Mouse (Mus musculus): Measurements from ENCODE around the gene Fbxw8. TPM values are rescaled to one million over a fixed set of nuclear protein-coding genes. Genes with fewer than 3 reads are reported as not detected.

Gene Fbxw8
- polyA plus RNA-seq, 1 experiment from 2014 or later, result 41.4 TPM

GRCm38 (mm10) chr5:118172078-118172723 lies 16.9 kb upstream of the Fbxw8 start:
- Histone ChIP-seq H3K4me1 (peaks cover 28% of the 10 kb centered on the region), H3K9me3 (peaks cover 4% of the 10 kb centered on the region; the same call in 1 of the 2 replicates), H3K27ac (replicated peaks) (no peak overlapping the region), H3K4me3 (peak overlapping the region; percentile 25), H3K36me3 (no peaks in the 10 kb centered on the region), H3K9ac (replicated peaks) (peak overlapping the region; percentile 32; the same call in 1 of the 2 replicates), H3K27me3 (peaks cover 83% of the 10 kb centered on the region), H3K4me2 (replicated peaks) (peak overlapping the region; percentile 32)
- no peak for ATAC-seq (ENCODE audit: low FRiP score, low read depth)
- WGBS, result 1% methylated on average over 27 of the region's 27 CpGs

- under 1% methylated on average over 36 of the region's 36 CpGs for WGBS
- H3K9ac ChIP-seq (replicated peaks), result peak overlapping the region; percentile 32; the same call in 1 of the 2 replicates
- H3K4me2 ChIP-seq (replicated peaks), result peak overlapping the region; percentile 32
- H3K27me3 ChIP-seq, result peaks cover 88% of the 10 kb centered on the region
- no peak overlapping the region for H3K27ac ChIP-seq (replicated peaks)
- no peak for ATAC-seq (ENCODE audit: low FRiP score, low read depth)
- H3K36me3 ChIP-seq, result no peaks in the 10 kb centered on the region
- peak overlapping the region; percentile 25 for H3K4me3 ChIP-seq
- peaks cover 4% of the 10 kb centered on the region; the same call in 1 of the 2 replicates for H3K9me3 ChIP-seq
- peaks cover 28% of the 10 kb centered on the region for H3K4me1 ChIP-seq
Measured at GRCm38 (mm10) chr5:118171665-118172064, 16.4 kb upstream of the Fbxw8 start.

DNA sequence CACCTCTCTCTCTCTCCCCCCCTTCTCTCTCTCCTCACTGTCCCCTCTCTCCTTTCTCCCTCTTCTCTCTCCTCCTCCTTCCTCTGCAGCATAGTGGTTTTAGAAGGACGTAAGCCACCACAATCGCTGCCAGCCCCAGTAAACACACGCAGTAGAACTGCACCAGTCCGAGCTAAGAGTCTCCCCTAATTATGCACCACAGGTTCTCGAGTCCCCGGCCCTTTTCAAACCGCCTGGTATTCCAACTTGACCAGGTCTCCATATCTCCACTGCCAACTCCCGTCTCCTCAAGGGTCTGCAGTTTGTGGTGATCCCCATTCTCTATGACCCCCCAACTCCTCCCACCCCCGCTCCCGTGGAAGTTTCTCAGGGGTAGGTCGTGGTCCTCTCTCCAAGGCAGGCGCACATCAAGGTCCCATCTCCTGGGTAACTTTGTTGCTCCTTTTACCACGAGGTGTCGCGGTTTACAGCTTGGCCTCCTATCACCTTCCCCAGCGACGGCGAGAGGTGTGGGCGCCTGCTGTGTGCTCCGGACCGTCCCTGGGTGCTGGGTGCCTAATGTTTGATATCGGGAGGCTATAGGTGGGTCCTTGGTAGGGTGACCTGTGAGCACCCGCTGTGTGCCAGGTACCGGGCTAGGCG lies 15.7 kb upstream of the Fbxw8 start:
- Histone ChIP-seq H3K4me3 (peak overlapping the region; percentile 25), H3K9me3 (peaks cover 4% of the 10 kb centered on the region; the same call in 1 of the 2 replicates), H3K27me3 (peaks cover 95% of the 10 kb centered on the region), H3K4me2 (replicated peaks) (peak overlapping the region; percentile 32), H3K9ac (replicated peaks) (no peak overlapping the region), H3K36me3 (no peaks in the 10 kb centered on the region), H3K27ac (replicated peaks) (no peak overlapping the region), H3K4me1 (peaks cover 28% of the 10 kb centered on the region)
- ATAC-seq (ENCODE audit: low FRiP score, low read depth), result no peak
- WGBS, result under 1% methylated on average over 25 of the region's 25 CpGs

DNA sequence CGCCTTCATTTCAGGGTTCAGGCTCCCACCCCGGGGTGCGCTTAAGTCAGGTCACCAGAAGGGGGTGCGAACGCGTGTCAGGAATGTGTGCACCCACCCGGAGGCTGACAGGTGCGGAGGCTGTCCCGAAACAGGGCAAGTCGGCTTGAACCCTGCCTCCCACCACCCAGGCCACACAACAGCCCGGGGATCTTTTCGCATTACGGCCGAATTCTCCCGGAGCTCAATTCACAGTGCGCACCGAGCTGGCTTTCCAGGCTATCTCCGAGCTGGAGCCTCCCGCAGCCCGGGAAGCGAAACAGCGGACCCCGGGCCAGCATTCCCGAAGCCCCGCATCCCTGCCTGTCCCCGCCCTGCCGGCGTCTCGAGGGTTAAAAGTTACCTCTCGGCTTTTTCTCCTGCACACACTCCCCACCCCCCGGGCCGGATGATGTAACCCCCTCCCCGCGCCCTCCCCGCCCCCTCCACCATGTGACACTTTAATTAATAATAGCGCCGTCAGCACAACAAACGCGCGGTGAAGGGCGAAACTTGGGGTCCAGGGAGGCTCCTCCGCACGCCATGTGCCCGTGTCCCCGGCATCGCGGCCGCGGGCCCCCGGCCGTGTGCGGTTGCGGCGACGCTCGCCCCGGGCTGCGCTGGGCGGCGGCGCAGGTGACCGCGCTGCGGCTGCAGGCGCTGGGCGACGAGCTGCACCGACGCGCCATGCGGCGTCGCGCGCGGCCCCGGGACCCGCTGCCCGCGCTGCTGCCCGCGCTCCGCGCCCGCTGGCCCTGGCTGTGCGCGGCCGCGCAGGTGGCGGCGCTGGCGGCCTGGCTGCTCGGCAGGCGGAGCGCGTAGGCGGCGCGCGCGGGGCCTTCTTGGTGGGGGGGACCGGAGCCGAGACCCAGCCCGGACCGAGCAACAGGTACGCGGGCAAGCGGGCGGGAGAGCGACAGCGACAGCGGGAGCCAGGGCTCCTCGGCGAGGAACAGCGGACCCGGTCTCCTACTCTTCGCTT lies 14.3 kb upstream of the Fbxw8 start:
- under 1% methylated on average over 85 of the region's 117 CpGs for WGBS
- Histone ChIP-seq H3K9ac (replicated peaks) (peak overlapping the region; percentile 51; the same call in 1 of the 2 replicates), H3K36me3 (no peaks in the 10 kb centered on the region), H3K4me1 (peaks cover 24% of the 10 kb centered on the region), H3K9me3 (no peaks in the 10 kb centered on the region), H3K4me3 (peak overlapping the region; percentile 54), H3K4me2 (replicated peaks) (peak overlapping the region; percentile 86), H3K27ac (replicated peaks) (no peak overlapping the region), H3K27me3 (peaks cover 92% of the 10 kb centered on the region)
- no peak for ATAC-seq (ENCODE audit: low FRiP score, low read depth)

GRCm38 (mm10) chr5:118167561-118167995 lies 12.3 kb upstream of the Fbxw8 start:
- H3K36me3 ChIP-seq, result no peaks in the 10 kb centered on the region
- H3K4me1 ChIP-seq, result peaks cover 19% of the 10 kb centered on the region
- no peak overlapping the region for H3K4me2 ChIP-seq (replicated peaks)
- no peak overlapping the region for H3K9ac ChIP-seq (replicated peaks)
- H3K27ac ChIP-seq (replicated peaks), result no peak overlapping the region
- ATAC-seq (ENCODE audit: low FRiP score, low read depth), result no peak
- H3K4me3 ChIP-seq, result no peak overlapping the region
- H3K27me3 ChIP-seq, result peaks cover 89% of the 10 kb centered on the region
- H3K9me3 ChIP-seq, result no peaks in the 10 kb centered on the region
- 65% methylated on average over 8 of the region's 8 CpGs for WGBS

- Histone ChIP-seq H3K4me1 (peaks cover 8% of the 10 kb centered on the region), H3K9me3 (no peaks in the 10 kb centered on the region), H3K9ac (replicated peaks) (no peak overlapping the region), H3K27me3 (peaks cover 89% of the 10 kb centered on the region), H3K4me3 (no peak overlapping the region), H3K36me3 (no peaks in the 10 kb centered on the region), H3K27ac (replicated peaks) (no peak overlapping the region), H3K4me2 (replicated peaks) (no peak overlapping the region)
- no peak for ATAC-seq (ENCODE audit: low FRiP score, low read depth)
Measured at GRCm38 (mm10) chr5:118165462-118165861, 10.2 kb upstream of the Fbxw8 start.

- no peak within 1 kb of the TSS for H3K27ac ChIP-seq (replicated peaks)
- WGBS, result 75% methylated on average over 12 of the region's 12 CpGs
- H3K9me3 ChIP-seq, result no peaks in the 10 kb centered on the region
- H3K36me3 ChIP-seq, result no peaks in the 10 kb centered on the region
- H3K9ac ChIP-seq (replicated peaks), result no peak within 1 kb of the TSS
- H3K4me2 ChIP-seq (replicated peaks), result no peak within 1 kb of the TSS
- peaks cover 84% of the 10 kb centered on the region for H3K27me3 ChIP-seq
- peaks cover 7% of the 10 kb centered on the region for H3K4me1 ChIP-seq
- H3K4me3 ChIP-seq, result no peak within 1 kb of the TSS
- ATAC-seq (ENCODE audit: low FRiP score, low read depth), result no peak
Measured at GRCm38 (mm10) chr5:118164581-118164980, 9.3 kb upstream of the Fbxw8 start, which contains the start of gene Hrk. Hrk (plus strand) TSS chr5:118164648.

DNA sequence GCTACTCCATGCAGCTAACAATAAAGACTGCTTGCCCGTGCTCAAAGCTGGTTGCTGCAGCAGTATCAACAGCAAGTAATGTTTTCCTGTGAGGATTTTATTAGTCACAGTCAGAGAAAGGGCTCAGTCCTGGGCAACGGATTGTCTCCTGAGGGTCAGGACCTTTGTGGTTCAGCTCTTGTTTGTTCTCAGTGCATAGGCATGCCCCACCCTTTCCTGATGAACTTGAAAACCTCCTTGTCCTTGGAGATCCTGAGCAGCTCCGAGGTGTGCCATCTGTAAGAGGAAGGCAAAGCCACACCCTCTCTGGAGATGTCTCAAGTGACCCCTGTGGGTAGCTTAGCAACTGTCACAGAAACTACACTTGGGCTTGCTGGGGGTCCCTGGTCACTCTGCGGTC lies 5.4 kb upstream of the Fbxw8 start:
- H3K27ac ChIP-seq (replicated peaks), result no peak overlapping the region
- no peaks in the 10 kb centered on the region for H3K9me3 ChIP-seq
- no peak overlapping the region for H3K9ac ChIP-seq (replicated peaks)
- no peaks in the 10 kb centered on the region for H3K36me3 ChIP-seq
- ATAC-seq (ENCODE audit: low FRiP score, low read depth), result no peak
- H3K27me3 ChIP-seq, result peaks cover 63% of the 10 kb centered on the region
- H3K4me1 ChIP-seq, result 0 out of 2 replicates have a peak, but pooled peaks cover under 1% of the 10 kb centered on the region
- no peak overlapping the region for H3K4me2 ChIP-seq (replicated peaks)
- no peak overlapping the region for H3K4me3 ChIP-seq
- WGBS, result 41% methylated on average over 4 of the region's 4 CpGs

- ATAC-seq (ENCODE audit: low FRiP score, low read depth), result no peak
- Histone ChIP-seq H3K27me3 (peaks cover 37% of the 10 kb centered on the region), H3K9ac (replicated peaks) (no peak overlapping the region), H3K36me3 (0 out of 2 replicates have a peak, but pooled peaks cover 4% of the 10 kb centered on the region), H3K4me3 (no peak overlapping the region), H3K4me2 (replicated peaks) (no peak overlapping the region), H3K4me1 (peaks cover 17% of the 10 kb centered on the region), H3K9me3 (no peaks in the 10 kb centered on the region), H3K27ac (replicated peaks) (no peak overlapping the region)
- 61% methylated on average over 4 of the region's 4 CpGs for WGBS
Measured at GRCm38 (mm10) chr5:118156976-118157375, 1.7 kb upstream of the Fbxw8 start.

DNA sequence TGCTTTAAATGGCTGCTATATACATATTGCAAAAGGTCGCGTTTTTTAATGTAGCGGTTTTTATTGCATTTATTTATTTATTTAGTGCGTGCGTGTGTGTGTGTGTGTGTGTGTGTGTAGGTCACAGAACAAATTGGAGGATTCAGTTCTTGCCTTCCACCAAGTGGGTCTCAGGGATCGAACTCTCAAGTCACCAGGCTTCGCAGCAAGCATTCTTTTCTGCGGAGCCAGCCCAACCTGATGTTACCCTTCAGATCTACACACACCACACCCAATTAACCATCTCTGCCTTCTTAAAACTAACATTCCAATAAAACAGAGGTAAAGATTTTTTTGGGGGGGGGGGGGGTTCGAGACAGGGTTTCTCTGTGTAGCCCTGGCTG lies 292 bp upstream of the Fbxw8 start:
- Histone ChIP-seq H3K27me3 (peaks cover 23% of the 10 kb centered on the region), H3K36me3 (peaks cover 14% of the 10 kb centered on the region; the same call in 1 of the 2 replicates), H3K9me3 (no peaks in the 10 kb centered on the region), H3K4me1 (peaks cover 17% of the 10 kb centered on the region), H3K4me2 (replicated peaks) (peak overlapping the region; percentile 85), H3K9ac (replicated peaks) (peak overlapping the region; percentile 95), H3K27ac (replicated peaks) (no peak overlapping the region), H3K4me3 (peak overlapping the region; percentile 97)
- 24% methylated on average over 9 of the region's 9 CpGs for WGBS
- peak; percentile 38; the same call in 1 of the 2 replicates for ATAC-seq (ENCODE audit: low FRiP score, low read depth)

DNA sequence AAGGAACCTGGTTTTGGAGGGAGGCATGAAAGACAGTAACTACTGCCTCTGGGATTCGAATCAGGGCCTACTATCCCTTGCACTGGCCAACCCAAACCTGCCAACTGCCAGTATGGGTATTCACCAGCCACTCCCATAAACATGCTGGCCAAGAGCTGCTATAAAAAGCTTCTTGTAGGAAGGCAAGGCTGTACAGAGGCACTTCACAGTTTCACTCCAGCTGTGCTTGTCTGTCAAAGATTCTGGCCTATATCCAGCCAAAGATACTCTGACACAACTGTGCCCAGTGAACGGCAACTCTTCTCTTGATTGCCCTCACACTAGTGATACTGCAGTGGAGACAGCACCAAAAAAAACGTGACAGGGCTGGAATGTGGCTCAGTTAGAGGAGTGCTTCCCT lies 5.6 kb downstream of the Fbxw8 start:
- 82% methylated on average over 3 of the region's 3 CpGs for WGBS

More for the DNA sequence above, 5.6 kb downstream of the Fbxw8 start:
- H3K4me1 ChIP-seq, result peaks cover 23% of the 10 kb centered on the region
- no peak overlapping the region for H3K4me3 ChIP-seq
- H3K27ac ChIP-seq (replicated peaks), result no peak overlapping the region
- no peaks in the 10 kb centered on the region for H3K27me3 ChIP-seq
- no peaks in the 10 kb centered on the region for H3K9me3 ChIP-seq
- H3K9ac ChIP-seq (replicated peaks), result no peak overlapping the region
- H3K36me3 ChIP-seq, result peaks cover 14% of the 10 kb centered on the region
- ATAC-seq (ENCODE audit: low FRiP score, low read depth), result no peak
- H3K4me2 ChIP-seq (replicated peaks), result no peak overlapping the region
